Mouse (Mus musculus): ENCODE measurements at regions not wholly inside any gene's neighbourhood (a gene's known extent, or its start where the extent isn't known, plus 50 kb on each side); places are given as distances from the start of the nearest gene placed in this dataset.
A peak's percentile ranks its signal among the peaks of the same experiment; 100 is the strongest.

- Histone ChIP-seq H3K4me3 (no peak overlapping the region), H3K4me1 (peaks cover 13% of the 10 kb centered on the region), H3K9ac (replicated peaks) (no peak overlapping the region), H3K27me3 (no peaks in the 10 kb centered on the region), H3K36me3 (no peaks in the 10 kb centered on the region), H3K4me2 (replicated peaks) (no peak overlapping the region), H3K9me3 (no peaks in the 10 kb centered on the region), H3K27ac (replicated peaks) (no peak overlapping the region; the same call in 1 of the 2 replicates)
- no peak for ATAC-seq (ENCODE audit: low FRiP score, low read depth)
- 88% methylated on average over 2 of the region's 2 CpGs for WGBS
Measured at GRCm38 (mm10) chr7:95351337-95351736, 819.7 kb upstream of the Tenm4 start.

DNA sequence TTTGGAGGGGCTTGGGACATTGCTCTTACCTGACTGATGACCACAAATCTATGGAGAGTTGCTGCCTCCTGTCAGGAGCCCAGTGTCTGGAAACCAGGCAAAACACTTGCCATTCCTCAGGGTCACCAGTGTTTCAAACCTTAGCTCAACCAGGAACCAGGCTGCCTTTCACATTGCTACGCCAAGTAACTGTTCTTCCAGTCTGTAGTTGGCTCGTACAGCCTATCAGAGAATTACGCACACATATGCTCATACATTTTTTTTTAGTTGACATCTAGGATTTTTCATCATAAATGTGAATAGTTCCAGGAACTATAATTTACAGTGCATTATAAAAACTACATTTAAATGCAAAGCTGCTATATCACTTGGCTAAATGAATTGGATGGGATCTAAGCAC is 818.9 kb upstream of the Tenm4 start:
- no peaks in the 10 kb centered on the region for H3K27me3 ChIP-seq
- H3K4me3 ChIP-seq, result no peak overlapping the region
- no peaks in the 10 kb centered on the region for H3K36me3 ChIP-seq
- WGBS, result 89% methylated on average over 3 of the region's 3 CpGs
- H3K27ac ChIP-seq (replicated peaks), result no peak overlapping the region
- H3K9ac ChIP-seq (replicated peaks), result no peak overlapping the region
- H3K4me2 ChIP-seq (replicated peaks), result no peak overlapping the region
- ATAC-seq (ENCODE audit: low FRiP score, low read depth), result no peak
- no peaks in the 10 kb centered on the region for H3K9me3 ChIP-seq
- H3K4me1 ChIP-seq, result peaks cover 13% of the 10 kb centered on the region

- 54% methylated on average over 2 of the region's 2 CpGs for WGBS
- Histone ChIP-seq H3K27me3 (no peaks in the 10 kb centered on the region), H3K27ac (replicated peaks) (no peak overlapping the region), H3K4me2 (replicated peaks) (no peak overlapping the region), H3K36me3 (no peaks in the 10 kb centered on the region), H3K4me1 (peaks cover 14% of the 10 kb centered on the region), H3K9ac (replicated peaks) (no peak overlapping the region), H3K9me3 (no peaks in the 10 kb centered on the region), H3K4me3 (no peak overlapping the region)
- no peak for ATAC-seq (ENCODE audit: low FRiP score, low read depth)
Measured at GRCm38 (mm10) chr7:95354991-95355390, 816.1 kb upstream of the Tenm4 start.

DNA sequence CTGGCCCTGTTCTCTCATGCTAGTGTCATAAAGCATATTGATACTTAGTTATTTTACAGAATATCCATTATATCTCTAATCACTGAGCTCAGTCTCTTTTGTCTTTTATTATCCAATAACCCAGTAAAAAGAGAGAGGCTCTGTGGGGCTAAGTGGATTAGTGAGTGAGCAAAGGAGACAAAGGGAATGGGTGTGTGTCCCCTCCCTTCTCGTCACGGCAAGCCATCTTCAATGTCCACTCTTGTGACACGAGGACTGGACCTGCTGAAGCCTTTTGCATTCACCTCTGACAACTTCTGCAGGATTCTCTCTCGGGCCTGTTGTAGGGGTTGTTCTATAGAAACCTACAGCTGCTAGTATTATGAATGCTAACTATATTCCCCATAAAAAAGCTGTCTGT is 812.3 kb upstream of the Tenm4 start:
- peak; percentile 86 for ATAC-seq (ENCODE audit: low FRiP score, low read depth)
- Histone ChIP-seq H3K4me1 (peaks cover 4% of the 10 kb centered on the region; the same call in 1 of the 2 replicates), H3K4me2 (replicated peaks) (no peak overlapping the region), H3K9ac (replicated peaks) (no peak overlapping the region), H3K4me3 (no peak overlapping the region), H3K9me3 (no peaks in the 10 kb centered on the region), H3K27ac (replicated peaks) (0 out of 2 replicates have a peak overlapping the region, but pooled peaks have one; percentile 15), H3K36me3 (no peaks in the 10 kb centered on the region), H3K27me3 (no peaks in the 10 kb centered on the region)
- 20% methylated on average over 4 of the region's 4 CpGs for WGBS

GRCm38 (mm10) chr7:95359154-95359553 is 811.9 kb upstream of the Tenm4 start:
- no peak overlapping the region for H3K9ac ChIP-seq (replicated peaks)
- no peaks in the 10 kb centered on the region for H3K36me3 ChIP-seq
- no peaks in the 10 kb centered on the region for H3K9me3 ChIP-seq
- H3K4me2 ChIP-seq (replicated peaks), result no peak overlapping the region
- no peak overlapping the region for H3K4me3 ChIP-seq
- WGBS, result 72% methylated on average over 6 of the region's 6 CpGs
- H3K4me1 ChIP-seq, result peaks cover 4% of the 10 kb centered on the region; the same call in 1 of the 2 replicates
- ATAC-seq (ENCODE audit: low FRiP score, low read depth), result peak; percentile 58; the same call in 1 of the 2 replicates
- H3K27ac ChIP-seq (replicated peaks), result 0 out of 2 replicates have a peak overlapping the region, but pooled peaks have one; percentile 15
- no peaks in the 10 kb centered on the region for H3K27me3 ChIP-seq
